Mouse (Mus musculus) kidney, embryonic 16.5 days (tissue): ENCODE measurements around the gene Cpsf4. TPM values are rescaled to one million over a fixed set of nuclear protein-coding genes. Genes with fewer than 3 reads are reported as not detected.
"Not testable (repeated sequence)": the region's sequence is repeated elsewhere in the genome, so short reads cannot be mapped to it uniquely, and the experiment has no call there.

Experiments used
- ATAC-seq: fragments of 200-750 bp; cut with Nextera tagmentation; 2 replicates; pipeline ENCODE4 v1.8.0; 2017; ENCODE audit warnings: moderate TSS enrichment; ENCODE audit not compliant: low FRiP score, low TSS enrichment
- H3K27ac ChIP-seq: fragments of 300-500 bp; sonication (generic); 2 replicates; pipeline ENCODE4 v1.5.1; 2014; ENCODE audit warnings: low read length
- H3K27me3 ChIP-seq: fragments of 300-500 bp; sonication (generic); 2 replicates; pipeline ENCODE4 v1.6.1; 2014; ENCODE audit warnings: low read length, control low read depth, mixed read lengths; ENCODE audit not compliant: insufficient read depth
- H3K36me3 ChIP-seq: fragments of 300-500 bp; sonication (generic); 2 replicates; pipeline ENCODE4 v1.6.1; 2014; ENCODE audit warnings: low read length, control low read depth, mixed read lengths; ENCODE audit not compliant: insufficient read depth
- H3K4me1 ChIP-seq: fragments of 300-500 bp; sonication (generic); 2 replicates; pipeline ENCODE4 v1.6.1; 2014; ENCODE audit warnings: low read length, control low read depth, mixed read lengths; ENCODE audit not compliant: insufficient read depth
- H3K4me2 ChIP-seq: fragments of 300-500 bp; sonication (generic); replicated peaks from 2 replicates; pipeline ENCODE4 v1.6.1; 2014; ENCODE audit warnings: low read depth, low read length
- H3K4me3 ChIP-seq: fragments of 300-500 bp; sonication (generic); 2 replicates; pipeline ENCODE4 v1.5.1; 2014; ENCODE audit warnings: mild to moderate bottlenecking, low read length
- H3K9ac ChIP-seq: fragments of 300-500 bp; sonication (generic); replicated peaks from 2 replicates; pipeline ENCODE4 v1.6.1; 2014; ENCODE audit warnings: low read length
- H3K9me3 ChIP-seq: fragments of 300-500 bp; sonication (generic); 2 replicates; pipeline ENCODE4 v1.6.1; 2016; ENCODE audit warnings: low read length, control low read depth
- WGBS: fragments of 180-500 bp; shearing (Covaris S2); extraction: QIAGEN DNeasy Blood & Tissue Kit; methylation state at CpG from one replicate; pipeline ENCODE4 v1.1.7; 2014; 5-methylcytosine and 5-hydroxymethylcytosine counted together
- polyA plus RNA-seq: library from polyadenylated mRNA; unstranded; fragments of >200 nt; fragmentation: Nextera tagmentation; extraction: Ambion mirVana; gene quantifications from 2 replicates; pipeline ENCODE4 v1.2.1, GENCODE M21; 2015

The Cpsf4 gene
- polyA plus RNA-seq, 1 experiment from 2014 or later, result 56.2 TPM

- Histone ChIP-seq H3K4me2 (peak within 1 kb of the TSS; percentile 96), H3K4me1 (peaks cover 21% of the 10 kb centered on the region), H3K27ac (peak within 1 kb of the TSS; percentile 67), H3K36me3 (0 out of 2 replicates have a peak, but pooled peaks cover under 1% of the 10 kb centered on the region), H3K9ac (peak within 1 kb of the TSS; percentile 85), H3K4me3 (peak within 1 kb of the TSS; percentile 88), H3K27me3 (no peaks in the 10 kb centered on the region), H3K9me3 (no peaks in the 10 kb centered on the region)
- 1% methylated on average over 37 of the region's 37 CpGs for WGBS
- no peak for ATAC-seq
These were observed 34.4 kb downstream of the Cpsf4 start, which contains the start of gene Zkscan14 for GRCm38 (mm10) chr5:145201321-145201991. Zkscan14 (minus strand) TSS chr5:145201868.

- 56% methylated on average over 3 of the region's 3 CpGs for WGBS
- peaks cover 4% of the 10 kb centered on the region for H3K36me3 ChIP-seq
- H3K4me3 ChIP-seq, result no peak overlapping the region
- H3K9ac ChIP-seq, result no peak overlapping the region
- no peak for ATAC-seq
- no peak overlapping the region for H3K27ac ChIP-seq
- H3K4me1 ChIP-seq, result peaks cover 21% of the 10 kb centered on the region
- H3K4me2 ChIP-seq, result no peak overlapping the region
- no peaks in the 10 kb centered on the region for H3K27me3 ChIP-seq
- no peaks in the 10 kb centered on the region for H3K9me3 ChIP-seq
These were observed 35.4 kb downstream of the Cpsf4 start for GRCm38 (mm10) chr5:145202446-145202845.

- peak; percentile 98 for ATAC-seq
These were observed 37.1 kb downstream of the Cpsf4 start, which contains the start of gene Zkscan5 for GRCm38 (mm10) chr5:145203936-145204691. Zkscan5 (plus strand) TSS chr5:145204562.

GRCm38 (mm10) chr5:145205041-145205440 is 38.0 kb downstream of the Cpsf4 start:
- WGBS, result 20% methylated on average over 9 of the region's 9 CpGs
- Histone ChIP-seq H3K9ac (peak overlapping the region; percentile 53), H3K4me2 (peak overlapping the region; percentile 72), H3K4me1 (peaks cover 21% of the 10 kb centered on the region), H3K27me3 (no peaks in the 10 kb centered on the region), H3K27ac (no peak overlapping the region), H3K9me3 (no peaks in the 10 kb centered on the region), H3K36me3 (peaks cover 16% of the 10 kb centered on the region), H3K4me3 (peak overlapping the region; percentile 81)
- no peak for ATAC-seq

More at GRCm38 (mm10) chr5:145203936-145204691, 37.1 kb downstream of the Cpsf4 start, which contains the start of gene Zkscan5:
- peak within 1 kb of the TSS; percentile 72 for H3K4me2 ChIP-seq
- peak within 1 kb of the TSS; percentile 81 for H3K4me3 ChIP-seq
- H3K27me3 ChIP-seq, result no peaks in the 10 kb centered on the region
- WGBS, result under 1% methylated on average over 22 of the region's 22 CpGs
- H3K9ac ChIP-seq, result peak within 1 kb of the TSS; percentile 83
- peaks cover 21% of the 10 kb centered on the region for H3K4me1 ChIP-seq
- peaks cover 13% of the 10 kb centered on the region for H3K36me3 ChIP-seq
- no peaks in the 10 kb centered on the region for H3K9me3 ChIP-seq
- H3K27ac ChIP-seq, result peak within 1 kb of the TSS; percentile 94

- H3K4me1 ChIP-seq, result peaks cover 12% of the 10 kb centered on the region
- H3K9me3 ChIP-seq, result no peaks in the 10 kb centered on the region
- H3K27ac ChIP-seq, result no peak overlapping the region
- no peak for ATAC-seq
- H3K4me2 ChIP-seq, result no peak overlapping the region
- no peak overlapping the region for H3K4me3 ChIP-seq
- 93% methylated on average over 6 of the region's 6 CpGs for WGBS
- H3K36me3 ChIP-seq, result peaks cover 36% of the 10 kb centered on the region
- no peak overlapping the region for H3K9ac ChIP-seq
- no peaks in the 10 kb centered on the region for H3K27me3 ChIP-seq
These were observed 40.4 kb downstream of the Cpsf4 start for GRCm38 (mm10) chr5:145207385-145207784.

- no peaks in the 10 kb centered on the region for H3K9me3 ChIP-seq
- H3K27me3 ChIP-seq, result no peaks in the 10 kb centered on the region
- H3K36me3 ChIP-seq, result peaks cover 42% of the 10 kb centered on the region
- no peak overlapping the region for H3K9ac ChIP-seq
- H3K27ac ChIP-seq, result no peak overlapping the region
- H3K4me1 ChIP-seq, result peaks cover 12% of the 10 kb centered on the region
- no peak overlapping the region for H3K4me2 ChIP-seq
- WGBS, result 86% methylated on average over 6 of the region's 6 CpGs
- ATAC-seq, result no peak
- H3K4me3 ChIP-seq, result no peak overlapping the region
These were observed 40.9 kb downstream of the Cpsf4 start for GRCm38 (mm10) chr5:145207954-145208353.

- Histone ChIP-seq H3K36me3 (peaks cover 44% of the 10 kb centered on the region), H3K4me1 (peaks cover 12% of the 10 kb centered on the region)
- not testable (repeated sequence) for H3K27me3 ChIP-seq, ATAC-seq, H3K27ac ChIP-seq, H3K9ac ChIP-seq, H3K9me3 ChIP-seq, H3K4me2 ChIP-seq, H3K4me3 ChIP-seq
- 44% methylated on average over 10 of the region's 11 CpGs for WGBS
These were observed 41.4 kb downstream of the Cpsf4 start for GRCm38 (mm10) chr5:145208391-145208790.

GRCm38 (mm10) chr5:145211340-145211739 is 44.3 kb downstream of the Cpsf4 start:
- no peak for ATAC-seq
- Histone ChIP-seq H3K4me3 (no peak overlapping the region), H3K4me2 (no peak overlapping the region), H3K27me3 (no peaks in the 10 kb centered on the region), H3K27ac (no peak overlapping the region), H3K36me3 (peaks cover 56% of the 10 kb centered on the region), H3K4me1 (no peaks in the 10 kb centered on the region), H3K9ac (no peak overlapping the region), H3K9me3 (no peaks in the 10 kb centered on the region)
- WGBS, result 99% methylated on average over 4 of the region's 4 CpGs

GRCm38 (mm10) chr5:145212216-145212615 is 45.2 kb downstream of the Cpsf4 start:
- Histone ChIP-seq H3K27me3 (no peaks in the 10 kb centered on the region), H3K9ac (no peak overlapping the region), H3K4me2 (no peak overlapping the region), H3K4me3 (no peak overlapping the region), H3K27ac (no peak overlapping the region), H3K4me1 (no peaks in the 10 kb centered on the region), H3K9me3 (no peaks in the 10 kb centered on the region), H3K36me3 (peaks cover 52% of the 10 kb centered on the region)
- ATAC-seq, result no peak
- 87% methylated on average over 4 of the region's 4 CpGs for WGBS

GRCm38 (mm10) chr5:145213505-145213904 is 46.5 kb downstream of the Cpsf4 start:
- H3K9ac ChIP-seq, result no peak overlapping the region
- ATAC-seq, result no peak
- H3K9me3 ChIP-seq, result no peaks in the 10 kb centered on the region
- H3K27me3 ChIP-seq, result no peaks in the 10 kb centered on the region
- H3K4me3 ChIP-seq, result no peak overlapping the region
- H3K27ac ChIP-seq, result no peak overlapping the region
- peaks cover 55% of the 10 kb centered on the region for H3K36me3 ChIP-seq
- no peak overlapping the region for H3K4me2 ChIP-seq
- H3K4me1 ChIP-seq, result no peaks in the 10 kb centered on the region
- 89% methylated on average over 3 of the region's 3 CpGs for WGBS
